Mouse (Mus musculus) lung, embryonic 15.5 days (tissue): ENCODE measurements around the gene Sptbn2. TPM values are rescaled to one million over a fixed set of nuclear protein-coding genes. Genes with fewer than 3 reads are reported as not detected.

Experiments used
- ATAC-seq: fragments of 200-750 bp; cut with Nextera tagmentation; 2 replicates; pipeline ENCODE4 v1.8.0; 2017; ENCODE audit warnings: moderate number of reproducible peaks, borderline replicate concordance; ENCODE audit not compliant: low FRiP score, low TSS enrichment; ENCODE audit errors: extremely low read depth
- H3K27ac ChIP-seq: fragments of 300-500 bp; sonication (generic); 2 replicates; pipeline ENCODE4 v1.5.1; 2015; ENCODE audit warnings: moderate library complexity, mild to moderate bottlenecking, inconsistent platforms
- H3K27me3 ChIP-seq: fragments of 300-500 bp; sonication (generic); 2 replicates; pipeline ENCODE4 v1.6.1; 2015; ENCODE audit warnings: inconsistent platforms
- H3K36me3 ChIP-seq: fragments of 300-500 bp; sonication (generic); 2 replicates; pipeline ENCODE4 v1.6.1; 2015; ENCODE audit warnings: inconsistent platforms
- H3K4me1 ChIP-seq: fragments of 300-500 bp; sonication (generic); 2 replicates; pipeline ENCODE4 v1.6.1; 2015; ENCODE audit warnings: inconsistent platforms
- H3K4me2 ChIP-seq: fragments of 300-500 bp; sonication (generic); 2 replicates; pipeline ENCODE4 v1.6.1; 2015; ENCODE audit warnings: inconsistent platforms, mild to moderate bottlenecking, moderate library complexity
- H3K4me3 ChIP-seq: fragments of 300-500 bp; sonication (generic); 2 replicates; pipeline ENCODE4 v1.5.1; 2015; ENCODE audit warnings: mild to moderate bottlenecking, inconsistent platforms
- H3K9ac ChIP-seq: fragments of 300-500 bp; sonication (generic); 2 replicates; pipeline ENCODE4 v1.6.1; 2015; ENCODE audit warnings: inconsistent platforms
- H3K9me3 ChIP-seq: fragments of 300-500 bp; sonication (generic); 2 replicates; pipeline ENCODE4 v1.6.1; 2016; ENCODE audit warnings: inconsistent platforms
- WGBS: fragments of 180-500 bp; shearing (Covaris S2); methylation state at CpG from one replicate; pipeline ENCODE4 v1.1.7; 2015; 5-methylcytosine and 5-hydroxymethylcytosine counted together
- polyA plus RNA-seq: library from polyadenylated mRNA; unstranded; fragments of >200 nt; fragmentation: Nextera tagmentation; extraction: Ambion mirVana; gene quantifications from 2 replicates; pipeline ENCODE4 v1.2.1, GENCODE M21; 2015

Gene Sptbn2
- polyA plus RNA-seq, 1 experiment from 2014 or later = 1.1 TPM

GRCm38 (mm10) chr19:4708765-4709164 is 2.2 kb upstream of the Sptbn2 start:
- Histone ChIP-seq H3K4me3 (no peak overlapping the region), H3K4me2 (no peak overlapping the region), H3K4me1 (peaks cover 17% of the 10 kb centered on the region; the same call in 1 of the 2 replicates), H3K9ac (no peak overlapping the region), H3K36me3 (no peaks in the 10 kb centered on the region), H3K27ac (no peak overlapping the region), H3K27me3 (peaks cover 42% of the 10 kb centered on the region), H3K9me3 (no peaks in the 10 kb centered on the region)
- no peak for ATAC-seq
- WGBS = 64% methylated on average over 10 of the region's 10 CpGs

- Histone ChIP-seq H3K4me3 (peak overlapping the region; percentile 52), H3K27me3 (peaks cover 54% of the 10 kb centered on the region), H3K9me3 (no peaks in the 10 kb centered on the region), H3K4me2 (peak overlapping the region; percentile 99), H3K9ac (peak overlapping the region; percentile 34), H3K27ac (no peak overlapping the region), H3K36me3 (no peaks in the 10 kb centered on the region), H3K4me1 (peaks cover 17% of the 10 kb centered on the region; the same call in 1 of the 2 replicates)
- 1% methylated on average over 32 of the region's 65 CpGs for WGBS
- no peak for ATAC-seq
Measured at GRCm38 (mm10) chr19:4711601-4712155, 711 bp downstream of the Sptbn2 start.

GRCm38 (mm10) chr19:4712156-4712780 is 1.3 kb downstream of the Sptbn2 start:
- peak overlapping the region; percentile 99 for H3K4me2 ChIP-seq
- peak overlapping the region; percentile 34; the same call in 1 of the 2 replicates for H3K9ac ChIP-seq
- H3K36me3 ChIP-seq = no peaks in the 10 kb centered on the region
- under 1% methylated on average over 55 of the region's 60 CpGs for WGBS
- no peaks in the 10 kb centered on the region for H3K9me3 ChIP-seq
- no peak overlapping the region for H3K27ac ChIP-seq
- peak overlapping the region; percentile 52 for H3K4me3 ChIP-seq
- H3K4me1 ChIP-seq = peaks cover 17% of the 10 kb centered on the region; the same call in 1 of the 2 replicates
- ATAC-seq = 0 out of 2 replicates have a peak, but pooled peaks have one; percentile 19
- H3K27me3 ChIP-seq = peaks cover 54% of the 10 kb centered on the region

GRCm38 (mm10) chr19:4712781-4713526 is 2.0 kb downstream of the Sptbn2 start:
- H3K4me3 ChIP-seq = peak overlapping the region; percentile 52
- no peak for ATAC-seq
- peaks cover 54% of the 10 kb centered on the region for H3K27me3 ChIP-seq
- peaks cover 17% of the 10 kb centered on the region; the same call in 1 of the 2 replicates for H3K4me1 ChIP-seq
- 36% methylated on average over 13 of the region's 13 CpGs for WGBS
- no peak overlapping the region for H3K27ac ChIP-seq
- H3K36me3 ChIP-seq = no peaks in the 10 kb centered on the region
- H3K9ac ChIP-seq = no peak overlapping the region
- H3K9me3 ChIP-seq = no peaks in the 10 kb centered on the region
- H3K4me2 ChIP-seq = peak overlapping the region; percentile 99

- Histone ChIP-seq H3K27me3 (peaks cover 54% of the 10 kb centered on the region), H3K9me3 (no peaks in the 10 kb centered on the region), H3K36me3 (no peaks in the 10 kb centered on the region), H3K4me3 (no peak overlapping the region), H3K4me2 (no peak overlapping the region), H3K27ac (no peak overlapping the region), H3K4me1 (peaks cover 20% of the 10 kb centered on the region; the same call in 1 of the 2 replicates), H3K9ac (no peak overlapping the region)
- WGBS = 76% methylated on average over 3 of the region's 3 CpGs
- ATAC-seq = no peak
Measured at GRCm38 (mm10) chr19:4713886-4714285, 2.9 kb downstream of the Sptbn2 start.

- Histone ChIP-seq H3K27ac (no peak overlapping the region), H3K4me2 (no peak overlapping the region), H3K9me3 (no peaks in the 10 kb centered on the region), H3K4me3 (no peak overlapping the region), H3K4me1 (peaks cover 30% of the 10 kb centered on the region), H3K27me3 (peaks cover 33% of the 10 kb centered on the region), H3K9ac (no peak overlapping the region), H3K36me3 (no peaks in the 10 kb centered on the region)
- 95% methylated on average over 14 of the region's 14 CpGs for WGBS
- no peak for ATAC-seq
Measured at GRCm38 (mm10) chr19:4716756-4717155, 5.8 kb downstream of the Sptbn2 start.

- H3K27ac ChIP-seq = no peak overlapping the region
- ATAC-seq = no peak
- H3K27me3 ChIP-seq = peaks cover 27% of the 10 kb centered on the region
- no peak overlapping the region for H3K9ac ChIP-seq
- H3K4me1 ChIP-seq = peaks cover 28% of the 10 kb centered on the region
- WGBS = 89% methylated on average over 2 of the region's 2 CpGs
- H3K4me2 ChIP-seq = no peak overlapping the region
- H3K4me3 ChIP-seq = no peak overlapping the region
- H3K36me3 ChIP-seq = no peaks in the 10 kb centered on the region
- no peaks in the 10 kb centered on the region for H3K9me3 ChIP-seq
Measured at GRCm38 (mm10) chr19:4717281-4717680, 6.3 kb downstream of the Sptbn2 start.

GRCm38 (mm10) chr19:4718716-4719115 is 7.7 kb downstream of the Sptbn2 start:
- H3K9ac ChIP-seq = no peak overlapping the region
- H3K9me3 ChIP-seq = no peaks in the 10 kb centered on the region
- no peak overlapping the region for H3K27ac ChIP-seq
- H3K27me3 ChIP-seq = peaks cover 13% of the 10 kb centered on the region
- no peak overlapping the region for H3K4me3 ChIP-seq
- no peak for ATAC-seq
- 24% methylated on average over 11 of the region's 12 CpGs for WGBS
- H3K36me3 ChIP-seq = no peaks in the 10 kb centered on the region
- peaks cover 20% of the 10 kb centered on the region for H3K4me1 ChIP-seq
- H3K4me2 ChIP-seq = no peak overlapping the region

- H3K4me3 ChIP-seq = no peak overlapping the region
- no peaks in the 10 kb centered on the region for H3K36me3 ChIP-seq
- H3K4me2 ChIP-seq = no peak overlapping the region; the same call in 1 of the 2 replicates
- peaks cover 6% of the 10 kb centered on the region for H3K27me3 ChIP-seq
- H3K9ac ChIP-seq = no peak overlapping the region
- H3K27ac ChIP-seq = 0 out of 2 replicates have a peak overlapping the region, but pooled peaks have one; percentile 12
- no peaks in the 10 kb centered on the region for H3K9me3 ChIP-seq
- 23% methylated on average over 5 of the region's 5 CpGs for WGBS
- peak; percentile 63 for ATAC-seq
- H3K4me1 ChIP-seq = peaks cover 20% of the 10 kb centered on the region
Measured at GRCm38 (mm10) chr19:4719351-4719764, 8.4 kb downstream of the Sptbn2 start.

GRCm38 (mm10) chr19:4720112-4720511 is 9.1 kb downstream of the Sptbn2 start:
- H3K9me3 ChIP-seq = no peaks in the 10 kb centered on the region
- no peaks in the 10 kb centered on the region for H3K27me3 ChIP-seq
- H3K36me3 ChIP-seq = no peaks in the 10 kb centered on the region
- H3K4me2 ChIP-seq = peak overlapping the region; percentile 47
- WGBS = 69% methylated on average over 15 of the region's 15 CpGs
- no peak overlapping the region for H3K9ac ChIP-seq
- H3K27ac ChIP-seq = 0 out of 2 replicates have a peak overlapping the region, but pooled peaks have one; percentile 19
- ATAC-seq = no peak
- 0 out of 2 replicates have a peak overlapping the region, but pooled peaks have one; percentile 23 for H3K4me3 ChIP-seq
- H3K4me1 ChIP-seq = peaks cover 20% of the 10 kb centered on the region

- Histone ChIP-seq H3K27me3 (no peaks in the 10 kb centered on the region), H3K9ac (no peak overlapping the region), H3K4me2 (peak overlapping the region; percentile 47), H3K36me3 (no peaks in the 10 kb centered on the region), H3K27ac (peak overlapping the region; percentile 30), H3K4me1 (peaks cover 20% of the 10 kb centered on the region), H3K9me3 (no peaks in the 10 kb centered on the region), H3K4me3 (peak overlapping the region; percentile 23)
- peak; percentile 17; the same call in 1 of the 2 replicates for ATAC-seq
- WGBS = 25% methylated on average over 11 of the region's 11 CpGs
Measured at GRCm38 (mm10) chr19:4720671-4721244, 9.8 kb downstream of the Sptbn2 start.
